Mouse (Mus musculus): ENCODE data around the gene Slc39a11. TPM values are rescaled to one million over a fixed set of nuclear protein-coding genes. Genes with fewer than 3 reads are reported as not detected.
A peak's percentile ranks its signal among the peaks of the same experiment; 100 is the strongest.

The Slc39a11 gene
- polyA plus RNA-seq, 1 experiment from 2014 or later, result 42.2 TPM

GRCm38 (mm10) chr11:113209220-113209878 lies 440.5 kb downstream of the Slc39a11 start:
- H3K4me2 ChIP-seq (replicated peaks), result no peak overlapping the region
- 80% methylated on average over 16 of the region's 16 CpGs for WGBS
- H3K9ac ChIP-seq (replicated peaks), result no peak overlapping the region
- no peak for ATAC-seq (replicated peaks)
- no peaks in the 10 kb centered on the region for H3K36me3 ChIP-seq
- H3K4me3 ChIP-seq, result no peak overlapping the region
- no peaks in the 10 kb centered on the region for H3K9me3 ChIP-seq
- H3K27ac ChIP-seq (replicated peaks), result no peak overlapping the region
- H3K27me3 ChIP-seq, result no peaks in the 10 kb centered on the region
- H3K4me1 ChIP-seq, result peaks cover 23% of the 10 kb centered on the region

- Histone ChIP-seq H3K4me1 (peaks cover 23% of the 10 kb centered on the region), H3K4me3 (no peak overlapping the region), H3K4me2 (replicated peaks) (no peak overlapping the region), H3K36me3 (no peaks in the 10 kb centered on the region), H3K27ac (replicated peaks) (no peak overlapping the region), H3K9ac (replicated peaks) (no peak overlapping the region), H3K27me3 (no peaks in the 10 kb centered on the region), H3K9me3 (no peaks in the 10 kb centered on the region)
- ATAC-seq (replicated peaks), result no peak
- WGBS, result 76% methylated on average over 18 of the region's 18 CpGs
These were observed 441.3 kb downstream of the Slc39a11 start for GRCm38 (mm10) chr11:113208521-113209072.

- 85% methylated on average over 12 of the region's 14 CpGs for WGBS
- H3K27me3 ChIP-seq, result no peaks in the 10 kb centered on the region
- no peak overlapping the region for H3K4me3 ChIP-seq
- H3K4me1 ChIP-seq, result peaks cover 23% of the 10 kb centered on the region
- no peak overlapping the region for H3K9ac ChIP-seq (replicated peaks)
- no peaks in the 10 kb centered on the region for H3K36me3 ChIP-seq
- no peak overlapping the region for H3K4me2 ChIP-seq (replicated peaks)
- no peaks in the 10 kb centered on the region for H3K9me3 ChIP-seq
- no peak overlapping the region for H3K27ac ChIP-seq (replicated peaks)
- ATAC-seq (replicated peaks), result no peak
These were observed 441.9 kb downstream of the Slc39a11 start for GRCm38 (mm10) chr11:113207966-113208365.

GRCm38 (mm10) chr11:113206099-113206498 lies 443.8 kb downstream of the Slc39a11 start:
- no peak overlapping the region for H3K9ac ChIP-seq (replicated peaks)
- WGBS, result 54% methylated on average over 10 of the region's 10 CpGs
- no peak overlapping the region for H3K4me2 ChIP-seq (replicated peaks)
- H3K4me1 ChIP-seq, result peaks cover 18% of the 10 kb centered on the region
- no peak overlapping the region for H3K4me3 ChIP-seq
- no peaks in the 10 kb centered on the region for H3K36me3 ChIP-seq
- no peaks in the 10 kb centered on the region for H3K27me3 ChIP-seq
- no peaks in the 10 kb centered on the region for H3K9me3 ChIP-seq
- peak overlapping the region; percentile 69 for H3K27ac ChIP-seq (replicated peaks)
- no peak for ATAC-seq (replicated peaks)

GRCm38 (mm10) chr11:113203008-113203407 lies 446.9 kb downstream of the Slc39a11 start:
- ATAC-seq (replicated peaks), result no peak
- Histone ChIP-seq H3K9me3 (no peaks in the 10 kb centered on the region), H3K4me3 (no peak overlapping the region), H3K27me3 (no peaks in the 10 kb centered on the region), H3K9ac (replicated peaks) (no peak overlapping the region), H3K27ac (replicated peaks) (no peak overlapping the region), H3K4me1 (peaks cover 42% of the 10 kb centered on the region), H3K36me3 (no peaks in the 10 kb centered on the region), H3K4me2 (replicated peaks) (no peak overlapping the region)
- whole genome bisulfite sequencing, result 74% methylated on average over 7 of the region's 7 CpGs

- peak overlapping the region; percentile 97 for H3K9ac ChIP-seq (replicated peaks)
- H3K27me3 ChIP-seq, result no peaks in the 10 kb centered on the region
- ATAC-seq (replicated peaks), result peak; percentile 93
- under 1% methylated on average over 42 of the region's 42 CpGs for WGBS
- H3K4me1 ChIP-seq, result peaks cover 53% of the 10 kb centered on the region
- H3K4me3 ChIP-seq, result peak overlapping the region; percentile 94
- no peaks in the 10 kb centered on the region for H3K36me3 ChIP-seq
- H3K27ac ChIP-seq (replicated peaks), result peak overlapping the region; percentile 87
- H3K4me2 ChIP-seq (replicated peaks), result peak overlapping the region; percentile 83
- no peaks in the 10 kb centered on the region for H3K9me3 ChIP-seq
These were observed 448.3 kb downstream of the Slc39a11 start for GRCm38 (mm10) chr11:113201470-113201997.

GRCm38 (mm10) chr11:113200901-113201300 lies 449.0 kb downstream of the Slc39a11 start:
- Histone ChIP-seq H3K36me3 (no peaks in the 10 kb centered on the region), H3K27me3 (no peaks in the 10 kb centered on the region), H3K9me3 (no peaks in the 10 kb centered on the region), H3K4me2 (replicated peaks) (peak overlapping the region; percentile 83), H3K9ac (replicated peaks) (peak overlapping the region; percentile 97), H3K4me1 (peaks cover 52% of the 10 kb centered on the region), H3K27ac (replicated peaks) (peak overlapping the region; percentile 87; the same call in 1 of the 2 replicates), H3K4me3 (peak overlapping the region; percentile 94)
- WGBS, result 5% methylated on average over 15 of the region's 15 CpGs
- no peak for ATAC-seq (replicated peaks)

GRCm38 (mm10) chr11:113198586-113198985 lies 451.3 kb downstream of the Slc39a11 start:
- Histone ChIP-seq H3K4me1 (peaks cover 65% of the 10 kb centered on the region), H3K4me2 (replicated peaks) (peak overlapping the region; percentile 83), H3K9ac (replicated peaks) (no peak overlapping the region), H3K36me3 (no peaks in the 10 kb centered on the region), H3K27me3 (no peaks in the 10 kb centered on the region), H3K9me3 (no peaks in the 10 kb centered on the region), H3K27ac (replicated peaks) (no peak overlapping the region), H3K4me3 (peak overlapping the region; percentile 94; the same call in 1 of the 2 replicates)
- WGBS, result 85% methylated on average over 15 of the region's 15 CpGs
- ATAC-seq (replicated peaks), result no peak

- Histone ChIP-seq H3K9me3 (no peaks in the 10 kb centered on the region), H3K36me3 (no peaks in the 10 kb centered on the region), H3K4me2 (replicated peaks) (no peak overlapping the region; the same call in 1 of the 2 replicates), H3K27ac (replicated peaks) (no peak overlapping the region), H3K4me1 (peaks cover 72% of the 10 kb centered on the region), H3K4me3 (0 out of 2 replicates have a peak overlapping the region, but pooled peaks have one; percentile 3), H3K9ac (replicated peaks) (no peak overlapping the region), H3K27me3 (no peaks in the 10 kb centered on the region)
- ATAC-seq (replicated peaks), result no peak
- 88% methylated on average over 8 of the region's 8 CpGs for WGBS
These were observed 452.3 kb downstream of the Slc39a11 start for GRCm38 (mm10) chr11:113197624-113198023.

GRCm38 (mm10) chr11:113196234-113197007 lies 453.5 kb downstream of the Slc39a11 start:
- WGBS, result 85% methylated on average over 19 of the region's 19 CpGs
- no peak overlapping the region for H3K4me3 ChIP-seq
- no peaks in the 10 kb centered on the region for H3K9me3 ChIP-seq
- no peak for ATAC-seq (replicated peaks)
- H3K36me3 ChIP-seq, result no peaks in the 10 kb centered on the region
- no peaks in the 10 kb centered on the region for H3K27me3 ChIP-seq
- no peak overlapping the region for H3K4me2 ChIP-seq (replicated peaks)
- H3K9ac ChIP-seq (replicated peaks), result no peak overlapping the region
- peak overlapping the region; percentile 39 for H3K27ac ChIP-seq (replicated peaks)
- H3K4me1 ChIP-seq, result peaks cover 81% of the 10 kb centered on the region

Data from forebrain, embryonic 15.5 days (tissue).